Mouse (Mus musculus): ENCODE data around the gene Gm9732.
"Not testable (repeated sequence)": the region's sequence is repeated elsewhere in the genome, so short reads cannot be mapped to it uniquely, and the experiment has no call there.

The Gm9732 gene

DNA sequence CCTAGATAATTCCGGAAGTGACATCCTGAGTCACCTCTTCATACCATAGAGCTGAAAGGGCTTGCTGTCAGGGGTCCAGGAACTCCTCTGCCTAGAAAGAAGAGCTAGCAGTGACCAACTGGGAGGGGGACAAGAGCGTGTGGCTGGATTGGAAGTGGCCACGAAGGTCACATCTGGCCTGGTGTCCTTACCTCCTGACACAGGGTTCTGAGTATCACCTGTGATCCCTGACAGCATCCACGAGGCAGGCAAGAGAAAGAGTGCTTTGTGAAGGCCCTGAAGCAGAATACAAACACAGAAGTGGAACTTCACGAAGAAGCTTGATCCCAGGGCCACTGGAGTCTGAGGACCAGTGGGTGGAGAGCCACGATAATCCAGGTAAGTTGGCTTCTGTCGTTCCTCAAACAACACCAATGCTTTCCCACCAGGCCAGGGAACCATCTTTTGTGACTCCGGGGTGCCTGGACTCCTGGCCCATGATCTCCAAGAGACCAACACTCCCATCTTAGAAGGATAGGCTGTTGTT is at the start of gene Gm9732:
Gene Gm9732, plus strand, starts transcription at position 51 of the 526 bp plus-strand sequence.
- peak; percentile 30 to 51 for DNase-seq

DNA sequence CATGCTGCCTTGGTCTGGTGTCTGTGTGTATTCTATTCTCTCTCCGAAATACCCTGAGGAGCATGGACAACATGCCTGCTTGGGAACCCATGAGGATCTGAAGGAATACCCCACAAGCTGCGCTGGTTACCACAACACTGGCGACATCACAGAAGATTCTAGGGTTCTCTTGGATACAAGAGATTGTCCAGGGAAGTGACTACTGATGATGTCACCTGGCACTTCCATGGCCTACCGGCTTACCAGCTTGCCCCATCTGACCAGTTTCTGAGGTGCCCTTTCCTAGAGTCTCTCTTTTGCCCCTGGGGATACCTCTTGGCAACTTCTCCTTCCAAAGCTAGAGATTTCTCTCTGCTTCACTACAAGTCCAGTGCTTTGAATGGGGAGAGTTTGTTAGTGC is 39.6 kb upstream of the Gm9732 start, which contains the start of gene Gm8122:
Gene Gm8122, minus strand, starts transcription at position 101 of the 400 bp plus-strand sequence.
- DNase-seq, result not testable (repeated sequence)

DNA sequence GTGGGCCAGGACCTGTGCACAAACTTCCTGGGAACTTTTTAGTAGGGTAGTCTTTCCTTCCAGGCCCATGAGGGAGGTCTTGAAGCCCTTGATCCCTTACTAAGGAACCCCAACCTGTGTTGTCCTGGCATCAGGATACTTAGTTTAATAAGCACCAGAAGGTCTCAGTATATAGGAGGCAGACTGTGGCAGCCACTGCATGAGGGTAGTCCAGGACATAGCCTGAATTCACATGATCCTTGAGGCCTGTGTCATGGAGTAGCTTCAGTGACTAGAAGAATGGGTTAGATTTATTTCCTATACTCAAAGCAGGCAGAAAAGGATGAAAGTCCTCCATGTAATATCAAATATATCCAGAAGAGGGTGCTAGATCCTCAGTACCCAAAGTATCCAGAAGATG is 37.1 kb upstream of the Gm9732 start:
- DNase-seq, result not testable (repeated sequence)

DNA sequence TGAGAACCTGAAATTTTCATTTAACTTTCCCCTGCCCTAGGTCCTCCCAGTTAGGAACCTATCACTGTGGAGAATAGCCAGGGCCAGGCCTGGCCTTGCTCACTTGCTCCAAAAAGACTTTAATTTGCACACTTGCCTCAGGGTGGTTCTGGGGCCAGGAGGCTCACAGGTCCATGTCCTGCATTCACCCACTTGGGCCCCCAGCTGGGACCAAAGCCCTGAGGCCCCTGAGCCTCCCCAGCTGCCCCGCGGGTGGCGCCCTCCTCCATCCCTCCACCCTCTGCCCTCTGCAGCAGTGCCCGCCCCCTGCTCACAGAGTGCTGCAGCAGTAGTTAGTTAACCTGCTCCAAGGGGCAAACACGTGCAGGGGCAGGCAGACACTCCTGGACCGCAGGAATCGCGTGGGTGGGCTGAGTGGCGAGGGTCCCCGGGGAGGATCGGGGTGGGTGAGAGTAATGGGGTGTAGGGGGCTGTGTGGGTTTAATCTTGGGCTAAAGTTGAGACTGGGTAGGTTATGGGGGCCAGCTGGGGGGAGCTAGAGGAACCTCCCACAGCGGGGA is 25.1 kb upstream of the Gm9732 start:
- peak in 1 of 2 experiments; percentile 46 for DNase-seq

DNA sequence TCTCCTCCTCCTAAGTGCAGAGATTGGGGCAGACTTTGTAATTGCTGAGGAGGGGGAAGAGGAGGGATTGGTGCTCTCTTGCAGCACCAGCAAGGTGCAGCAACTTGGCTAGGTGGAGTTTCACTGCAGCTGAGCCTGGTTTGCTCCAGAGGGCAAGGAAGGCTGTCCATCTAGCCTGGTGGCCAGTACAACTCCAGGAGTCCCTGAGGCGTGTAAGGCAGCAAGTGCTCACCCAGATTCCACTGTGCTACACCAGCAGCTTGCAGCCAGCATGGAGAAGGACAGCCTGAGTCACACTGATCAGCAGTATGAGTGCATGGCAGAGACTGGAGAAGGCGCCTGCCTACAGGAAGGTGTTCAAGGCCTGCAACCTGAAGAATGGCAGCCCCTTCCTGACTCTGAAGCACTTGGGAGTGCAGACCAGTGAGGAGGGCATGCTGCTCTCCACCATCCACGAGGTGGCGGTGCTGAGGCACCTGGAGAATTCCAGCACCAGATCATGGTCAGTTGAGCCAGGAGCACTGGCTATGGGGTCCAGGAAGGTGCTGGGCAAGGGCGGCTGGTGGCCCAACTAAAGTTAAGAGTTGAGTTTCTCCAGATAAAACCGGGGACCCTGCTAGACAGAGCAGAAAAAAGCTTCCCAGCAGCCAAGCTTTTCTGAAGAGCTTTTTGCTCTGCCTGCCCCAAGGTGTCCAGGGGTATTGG is 24.1 kb upstream of the Gm9732 start:
- DNase-seq, result not testable (repeated sequence)

DNA sequence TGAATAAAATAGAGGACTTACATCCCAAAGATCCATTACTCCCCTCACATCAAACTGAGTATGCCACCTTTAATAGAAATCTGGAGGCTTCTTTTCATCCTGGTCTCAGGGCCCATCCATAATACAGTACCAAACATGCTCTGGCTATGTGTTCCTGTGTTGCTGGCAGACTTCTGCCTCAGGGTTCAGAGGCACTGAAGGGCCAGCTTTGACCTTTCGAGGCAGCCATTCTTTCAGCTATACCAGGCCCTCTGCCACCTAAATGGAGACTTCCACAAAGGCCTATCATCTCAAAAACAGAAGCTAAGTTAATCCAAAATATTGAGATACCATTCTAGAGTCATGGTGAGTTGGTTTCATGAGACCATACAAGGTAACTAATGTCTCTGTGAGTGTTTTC is 18.3 kb upstream of the Gm9732 start:
- not testable (repeated sequence) for DNase-seq

DNA sequence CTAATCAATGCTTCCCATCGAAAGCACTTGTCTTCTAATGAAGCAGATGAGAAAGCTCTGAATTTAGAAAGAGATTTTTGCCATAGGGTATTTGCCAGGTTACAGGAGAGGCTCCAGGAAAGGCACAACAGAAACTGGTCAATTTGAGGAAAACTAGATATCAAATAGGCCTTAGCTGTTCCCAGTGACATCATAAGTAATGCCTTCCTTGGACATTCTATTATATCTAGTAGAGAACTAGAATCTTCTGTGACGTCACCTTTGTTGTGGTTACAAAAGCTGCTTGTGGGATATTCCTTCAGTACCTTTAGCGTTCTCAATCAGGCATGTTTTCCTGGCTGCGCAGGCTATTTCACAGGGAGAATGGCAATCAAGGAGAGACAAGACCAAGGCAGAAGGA is 16.5 kb upstream of the Gm9732 start, which contains the start of gene Gm8126:
Gene Gm8126, plus strand, starts transcription at position 301 of the 400 bp plus-strand sequence.
- not testable (repeated sequence) for DNase-seq

DNA sequence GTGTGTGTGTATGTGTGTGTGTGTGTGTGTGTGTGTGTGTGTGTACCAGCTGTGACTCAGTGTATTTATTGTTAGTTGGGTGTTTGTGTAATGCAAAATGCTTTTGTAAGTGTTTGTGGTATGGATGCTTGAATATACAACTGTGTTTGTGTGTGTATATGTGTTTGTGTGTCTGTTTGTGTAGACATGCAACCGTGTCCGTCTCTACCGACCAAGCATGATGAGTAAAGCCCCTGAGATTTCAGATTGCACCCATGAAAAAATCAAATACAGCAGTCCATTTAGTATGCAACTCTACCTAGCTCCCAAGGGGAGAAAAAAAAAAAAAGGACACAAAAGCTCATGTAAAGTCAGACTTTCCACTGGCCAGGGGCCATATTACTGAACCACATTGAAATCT is 11.4 kb upstream of the Gm9732 start:
- not testable (repeated sequence) for DNase-seq

DNA sequence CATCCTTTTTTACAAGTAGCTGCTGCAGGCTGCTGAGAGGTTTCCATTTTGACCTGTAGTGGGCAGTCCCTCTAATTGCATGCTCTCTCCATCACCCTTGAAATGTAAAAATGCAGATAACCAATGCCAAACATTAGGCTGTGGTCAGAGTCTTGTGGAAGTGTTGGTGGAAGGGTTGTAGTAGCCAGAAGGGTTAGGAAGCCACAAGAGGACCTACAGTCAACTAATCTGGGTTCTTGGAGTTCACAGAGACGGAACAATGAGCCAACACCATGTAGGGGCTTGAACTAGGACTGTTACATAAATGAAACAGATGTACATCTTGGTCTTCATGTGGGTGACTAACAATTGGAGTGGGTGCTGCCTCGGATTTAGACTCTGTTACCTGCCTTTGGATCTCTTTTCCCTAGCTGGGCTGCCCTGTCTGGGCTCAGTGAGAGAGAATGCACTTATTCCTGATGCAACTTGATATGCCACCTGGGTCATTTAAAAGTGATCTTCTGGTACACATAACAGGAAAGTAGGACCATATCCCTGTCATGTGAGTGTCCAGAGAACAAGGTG is 6.2 kb upstream of the Gm9732 start:
- not testable (repeated sequence) for DNase-seq

DNA sequence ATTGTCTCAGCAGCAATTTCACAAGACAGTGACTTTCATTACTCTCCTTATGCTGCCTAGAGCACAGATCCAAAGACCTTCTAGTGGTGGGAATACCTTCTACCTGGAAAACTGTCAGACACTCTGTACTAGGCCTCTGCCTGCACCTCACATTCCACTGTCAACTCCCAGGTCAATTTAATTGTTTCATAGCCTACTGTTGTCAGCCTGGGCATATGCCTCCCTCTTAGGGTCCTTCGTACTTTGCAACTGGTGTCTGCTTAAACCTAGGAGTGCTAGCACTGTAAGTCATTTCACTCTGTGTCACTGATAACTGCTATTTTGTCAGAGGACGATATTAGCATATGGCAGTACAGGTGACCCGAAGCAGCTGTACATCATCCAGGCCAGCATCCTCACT is 5.6 kb upstream of the Gm9732 start:
- not testable (repeated sequence) for DNase-seq

DNA sequence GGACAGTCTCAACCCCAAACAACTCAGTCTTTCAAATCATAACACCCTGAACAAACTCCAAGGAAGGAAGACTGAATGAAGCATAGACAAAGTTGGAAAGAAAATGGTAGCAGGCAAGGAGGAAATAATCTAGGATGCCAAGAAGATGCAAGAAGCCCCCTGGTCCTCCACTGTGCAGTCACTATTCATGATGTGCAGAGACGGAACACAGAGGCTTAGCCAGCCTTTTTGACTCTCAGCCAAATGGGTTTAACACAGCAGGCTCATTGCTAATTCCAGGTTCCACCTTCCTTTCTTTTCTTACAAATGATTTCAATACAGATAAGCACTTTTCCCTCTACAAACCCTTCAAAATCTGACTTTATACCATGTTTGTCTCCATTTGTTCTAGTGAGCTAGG is 1.7 kb upstream of the Gm9732 start:
- peak in 1 of 2 experiments; percentile 21 for DNase-seq

DNA sequence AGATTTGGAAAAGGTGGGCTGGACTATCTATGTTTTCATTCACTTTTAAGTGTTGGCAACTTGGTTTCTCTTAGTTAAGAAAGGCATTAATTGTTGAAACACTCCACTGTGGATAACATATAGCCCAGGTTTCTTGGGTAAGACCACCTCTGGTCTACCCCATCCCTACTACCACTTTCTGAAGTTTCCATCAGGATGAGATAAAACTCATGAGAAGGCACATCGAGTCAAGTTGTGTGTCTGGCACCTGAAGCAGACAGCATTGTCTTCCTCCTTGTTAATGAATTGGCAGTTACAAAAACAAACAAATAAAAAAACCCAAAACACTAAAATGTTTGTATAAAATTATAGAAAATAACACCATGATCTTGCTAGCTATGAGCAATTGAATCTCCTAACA is 916 bp downstream of the Gm9732 start:
- DNase-seq, result not testable (repeated sequence)

DNA sequence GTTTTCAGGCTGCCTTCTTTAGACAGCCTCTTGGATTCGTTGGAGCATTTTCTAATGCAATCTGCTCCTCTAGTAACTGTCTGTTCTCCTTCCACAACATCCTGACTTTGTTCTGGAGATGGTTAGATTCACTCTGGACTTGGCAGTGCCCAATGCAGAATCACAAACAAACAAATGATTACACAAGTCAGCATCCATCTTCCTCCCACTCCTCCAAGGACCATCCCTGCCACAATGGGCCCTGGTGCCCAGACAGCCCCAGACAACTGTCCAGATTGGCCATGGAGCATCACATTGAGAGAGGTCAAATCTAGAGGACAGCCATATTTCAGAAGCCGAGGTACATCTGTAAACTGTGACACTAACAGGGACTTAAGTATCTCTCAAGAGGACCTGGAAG is 2.6 kb downstream of the Gm9732 start:
- DNase-seq, result peak in 1 of 2 experiments; percentile 21

DNA sequence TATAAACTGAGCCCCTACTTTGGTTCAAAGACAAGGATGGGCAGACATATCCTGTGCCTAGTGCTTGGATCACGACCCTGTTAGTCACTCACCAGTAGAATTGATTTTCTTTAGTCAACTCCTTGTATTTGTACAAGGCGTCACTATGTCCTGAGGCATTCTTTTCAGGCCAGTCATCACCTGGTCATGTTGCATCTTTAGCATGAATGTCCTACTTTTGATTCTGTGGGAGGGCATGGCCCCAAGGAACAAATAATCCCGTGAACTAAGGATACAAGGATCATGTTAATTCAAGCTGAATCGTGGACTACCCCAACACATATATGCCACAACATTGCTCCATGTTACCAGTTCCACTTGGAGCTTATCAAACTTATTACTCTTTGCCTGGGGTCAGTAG is 3.3 kb downstream of the Gm9732 start:
- DNase-seq, result not testable (repeated sequence)

DNA sequence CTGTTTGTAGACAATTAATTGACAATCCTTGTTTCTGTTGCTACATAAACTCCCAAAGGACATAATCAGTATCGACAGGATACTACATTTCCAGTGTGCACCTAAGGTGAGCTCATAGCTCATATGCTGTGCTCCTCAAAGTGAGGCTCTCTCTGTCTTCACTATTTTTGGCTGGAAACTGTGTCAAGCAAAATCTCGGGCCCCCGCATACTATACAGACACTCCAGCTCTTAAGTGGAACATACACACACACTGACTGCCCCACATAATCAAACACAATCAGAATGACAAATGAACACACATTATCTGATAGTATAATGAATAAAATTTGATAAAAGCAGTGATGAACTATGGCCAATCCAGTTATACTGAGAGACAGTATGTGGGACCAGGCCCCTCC is 3.8 kb downstream of the Gm9732 start:
- not testable (repeated sequence) for DNase-seq

DNA sequence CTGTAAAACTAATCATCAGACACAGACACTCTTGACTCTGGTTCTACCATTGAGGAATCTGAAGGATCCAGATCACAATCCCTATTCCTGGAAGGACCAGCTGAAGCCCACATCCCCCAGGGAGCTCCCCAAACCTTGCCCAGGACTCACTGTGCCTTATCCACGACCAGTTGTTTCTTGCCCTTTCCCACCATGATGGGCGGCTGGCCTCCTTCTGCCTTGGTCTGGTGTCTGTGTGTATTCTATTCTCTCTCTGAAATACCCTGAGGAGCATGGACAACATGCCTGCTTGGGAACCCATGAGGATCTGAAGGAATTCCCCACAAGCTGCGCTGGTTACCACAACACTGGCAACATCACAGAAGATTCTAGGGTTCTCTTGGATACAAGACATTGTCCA is 18.7 kb downstream of the Gm9732 start, which contains the start of gene Gm8127:
Gene Gm8127, minus strand, starts transcription at position 330 of the 400 bp plus-strand sequence.
- not testable (repeated sequence) for DNase-seq

DNA sequence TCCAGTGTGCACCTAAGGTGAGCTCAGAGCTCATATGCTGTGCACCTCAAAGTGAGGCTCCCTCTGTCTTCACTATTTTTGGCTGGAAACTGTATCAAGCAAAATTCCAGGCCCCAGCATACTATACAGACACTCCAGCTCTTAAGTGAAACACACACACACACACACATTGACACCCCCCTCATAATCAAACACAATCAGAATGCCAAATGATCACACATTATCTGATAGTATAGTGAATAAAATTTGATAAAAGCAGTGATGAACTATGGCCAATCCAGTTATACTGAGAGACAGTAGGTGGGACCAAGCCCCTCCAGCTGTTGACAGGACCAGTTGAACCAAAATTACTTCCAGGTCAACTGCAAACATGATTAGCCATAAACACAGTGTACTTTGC is 44.7 kb downstream of the Gm9732 start:
- not testable (repeated sequence) for DNase-seq

DNA sequence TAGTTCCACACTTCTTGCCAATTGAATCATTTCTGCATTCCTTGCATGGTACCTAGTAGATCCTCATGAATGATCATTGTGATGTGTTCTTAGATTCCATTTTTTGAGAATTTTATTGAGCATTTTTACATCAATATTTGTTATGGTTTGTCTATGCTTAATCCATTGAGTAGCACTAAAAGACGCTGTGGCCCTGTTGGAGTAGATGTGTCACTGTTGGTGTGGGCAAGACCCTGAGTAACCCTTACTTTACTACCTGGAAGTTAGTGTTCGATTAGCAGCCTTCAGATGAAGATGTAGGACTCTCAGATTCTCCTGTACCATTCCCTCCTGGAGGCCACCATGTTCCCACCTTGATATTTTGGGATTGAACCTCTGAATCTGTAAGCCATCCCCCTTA is 53.8 kb downstream of the Gm9732 start:
- not testable (repeated sequence) for DNase-seq

DNA sequence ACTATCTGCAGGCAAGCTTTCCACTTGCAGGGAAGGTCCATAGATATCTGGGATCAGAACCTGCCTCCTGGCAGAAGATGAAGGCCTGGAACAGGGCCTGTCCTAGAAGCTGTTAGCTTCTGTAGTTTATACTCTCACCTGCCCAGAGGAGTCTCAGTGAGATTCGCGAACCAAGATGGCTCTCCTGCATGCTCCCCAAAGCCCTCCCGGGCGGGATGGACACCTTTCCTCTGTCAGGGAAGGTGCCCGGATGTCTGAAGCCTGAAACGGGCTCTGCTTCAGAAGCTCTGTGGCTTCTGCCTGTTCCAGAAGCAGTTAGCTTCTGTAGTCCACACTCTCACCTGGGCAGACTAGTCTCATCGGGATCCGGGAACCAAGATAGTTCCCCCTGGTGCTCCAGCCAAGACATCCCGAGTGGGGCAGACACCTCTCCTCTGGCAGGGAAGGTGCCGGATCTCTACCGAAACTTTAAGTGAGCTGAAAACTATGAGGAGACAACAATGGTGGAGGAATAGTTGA is 56.6 kb downstream of the Gm9732 start:
- not testable (repeated sequence) for DNase-seq

DNA sequence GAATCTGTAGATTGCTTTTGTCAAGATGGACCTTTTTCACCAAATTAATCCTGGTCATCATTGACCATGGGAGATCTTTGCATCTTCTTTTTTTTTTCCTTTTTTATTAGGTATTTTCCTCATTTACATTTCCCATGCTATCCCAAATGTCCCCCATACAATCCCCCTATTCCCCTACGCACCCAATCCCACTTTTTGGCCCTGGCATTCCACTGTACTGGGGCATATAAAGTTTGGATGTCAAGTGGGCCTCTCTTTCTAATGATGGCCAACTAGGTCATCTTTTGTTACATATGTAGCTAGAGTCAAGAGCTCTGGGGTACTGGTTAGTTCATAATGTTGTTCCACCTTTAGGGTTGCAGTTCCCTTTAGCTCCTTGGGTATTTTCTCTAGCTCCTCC is 62.8 kb downstream of the Gm9732 start:
- not testable (repeated sequence) for DNase-seq

DNA sequence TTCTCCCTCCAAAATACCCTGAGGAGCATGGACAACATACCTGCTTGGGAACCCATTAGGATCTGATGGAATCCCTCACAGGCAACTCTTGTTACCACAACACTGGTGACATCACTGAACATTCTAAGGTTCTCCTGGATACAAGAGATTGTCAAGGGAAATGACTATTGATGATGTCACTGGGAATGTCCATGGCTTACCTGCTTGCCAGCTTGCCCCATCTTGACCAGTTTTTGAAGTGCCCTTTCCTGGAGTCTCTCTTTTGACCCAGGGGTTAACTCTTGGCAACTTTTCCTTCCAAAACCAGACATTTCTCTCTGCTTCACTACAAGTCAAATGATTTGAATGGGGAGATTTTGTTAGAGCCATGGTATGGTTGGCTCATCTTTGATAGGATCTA is 72.9 kb downstream of the Gm9732 start, which contains the start of gene 1700001F09Rik:
Gene 1700001F09Rik, minus strand, starts transcription at position 101 of the 400 bp plus-strand sequence.
- DNase-seq, result not testable (repeated sequence)

DNA sequence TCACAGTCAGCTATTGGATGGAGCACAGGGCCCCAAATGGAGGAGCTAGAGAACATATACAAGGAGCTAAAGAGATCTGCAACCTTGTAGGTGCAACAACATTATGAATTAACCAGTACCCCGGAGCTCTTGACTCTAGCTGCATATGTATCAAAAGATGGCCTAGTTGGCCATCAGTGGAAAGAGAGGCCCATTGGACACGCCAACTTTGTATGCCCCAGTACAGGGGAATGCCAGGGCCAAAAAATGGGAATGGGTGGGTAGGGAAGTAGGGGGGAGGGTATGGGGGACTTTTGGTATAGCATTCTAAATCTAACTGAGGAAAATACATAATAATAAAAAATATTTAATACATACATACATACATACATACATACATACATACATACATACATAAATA is 78.1 kb downstream of the Gm9732 start:
- not testable (repeated sequence) for DNase-seq
